Mouse (Mus musculus): ENCODE results near the gene Wbp2.

Gene Wbp2

GRCm38 (mm10) chr11:116062521-116062920 is 24.3 kb downstream of the Wbp2 start:
- DNase-seq (ENCODE audit: low read depth), result no peak

GRCm38 (mm10) chr11:116061641-116062415 is 25.0 kb downstream of the Wbp2 start:
- DNase-seq (ENCODE audit: low read depth), result no peak

GRCm38 (mm10) chr11:116060596-116060995 is 26.2 kb downstream of the Wbp2 start:
- DNase-seq (ENCODE audit: low read depth), result no peak

- DNase-seq (ENCODE audit: low read depth), result no peak
Measured at GRCm38 (mm10) chr11:116059691-116060025, 27.1 kb downstream of the Wbp2 start.

GRCm38 (mm10) chr11:116058868-116059690 is 27.7 kb downstream of the Wbp2 start:
- no peak for DNase-seq (ENCODE audit: low read depth)

- no peak for DNase-seq (ENCODE audit: low read depth)
Measured at GRCm38 (mm10) chr11:116058022-116058614, 28.7 kb downstream of the Wbp2 start.

GRCm38 (mm10) chr11:116057237-116057881 is 29.4 kb downstream of the Wbp2 start:
- DNase-seq (ENCODE audit: low read depth), result no peak

- DNase-seq (ENCODE audit: low read depth), result no peak
Measured at GRCm38 (mm10) chr11:116055873-116056272, 30.9 kb downstream of the Wbp2 start.

- no peak for DNase-seq (ENCODE audit: low read depth)
Measured at GRCm38 (mm10) chr11:116053510-116054229, 33.1 kb downstream of the Wbp2 start.

GRCm38 (mm10) chr11:116050196-116050595 is 36.6 kb downstream of the Wbp2 start:
- no peak for DNase-seq (ENCODE audit: low read depth)

- DNase-seq (ENCODE audit: low read depth), result no peak
Measured at GRCm38 (mm10) chr11:116049610-116050009, 37.2 kb downstream of the Wbp2 start.

GRCm38 (mm10) chr11:116045173-116045572 is 41.6 kb downstream of the Wbp2 start:
- no peak for DNase-seq (ENCODE audit: low read depth)

GRCm38 (mm10) chr11:116043286-116043685 is 43.5 kb downstream of the Wbp2 start:
- DNase-seq (ENCODE audit: low read depth), result peak; percentile 38

- no peak for DNase-seq (ENCODE audit: low read depth)
Measured at GRCm38 (mm10) chr11:116042372-116043138, 44.2 kb downstream of the Wbp2 start.

GRCm38 (mm10) chr11:116041833-116042232 is 45.0 kb downstream of the Wbp2 start:
- DNase-seq (ENCODE audit: low read depth), result no peak

GRCm38 (mm10) chr11:116040593-116040992 is 46.2 kb downstream of the Wbp2 start:
- DNase-seq (ENCODE audit: low read depth), result no peak

GRCm38 (mm10) chr11:116037826-116038225 is 49.0 kb downstream of the Wbp2 start:
- no peak for DNase-seq (ENCODE audit: low read depth)

GRCm38 (mm10) chr11:116036671-116037070 is 50.1 kb downstream of the Wbp2 start:
- no peak for DNase-seq (ENCODE audit: low read depth)

- no peak for DNase-seq (ENCODE audit: low read depth)
Measured at GRCm38 (mm10) chr11:116034584-116034983, 52.2 kb downstream of the Wbp2 start.

- DNase-seq (ENCODE audit: low read depth), result peak; percentile 78
Measured at GRCm38 (mm10) chr11:116030898-116031845, 55.6 kb downstream of the Wbp2 start.
